Mouse (Mus musculus): ENCODE data around the gene Foxn3.

GRCm38 (mm10) chr12:99544262-99545128, 18.9 kb downstream of the Foxn3 start:
- TF ChIP-seq CTCF (IDR thresholded peaks at IDR 0.05; ENCODE audit: borderline replicate concordance, control insufficient read depth, extremely low read depth, insufficient read depth, low read length, poor library complexity) (no peak), POLR2A (IDR thresholded peaks at IDR 0.05; ENCODE audit: control insufficient read depth, extremely low read depth, insufficient read depth, low read length, poor library complexity) (no peak)

Measured in thymus, adult 2 months (tissue).